Mouse (Mus musculus) layer of hippocampus, adult 9-10 months (tissue): ENCODE measurements around the gene Kirrel2.
A peak's percentile ranks its signal among the peaks of the same experiment; 100 is the strongest.

Experiments
- DNase-seq: peaks from one replicate; pipeline ENCODE4 v3.0.0; 2022; ENCODE audit warnings: low spot score

Gene Kirrel2

GRCm38 (mm10) chr7:30450241-30450640 lies 7.2 kb downstream of the Kirrel2 start:
- DNase-seq: no peak

DNA sequence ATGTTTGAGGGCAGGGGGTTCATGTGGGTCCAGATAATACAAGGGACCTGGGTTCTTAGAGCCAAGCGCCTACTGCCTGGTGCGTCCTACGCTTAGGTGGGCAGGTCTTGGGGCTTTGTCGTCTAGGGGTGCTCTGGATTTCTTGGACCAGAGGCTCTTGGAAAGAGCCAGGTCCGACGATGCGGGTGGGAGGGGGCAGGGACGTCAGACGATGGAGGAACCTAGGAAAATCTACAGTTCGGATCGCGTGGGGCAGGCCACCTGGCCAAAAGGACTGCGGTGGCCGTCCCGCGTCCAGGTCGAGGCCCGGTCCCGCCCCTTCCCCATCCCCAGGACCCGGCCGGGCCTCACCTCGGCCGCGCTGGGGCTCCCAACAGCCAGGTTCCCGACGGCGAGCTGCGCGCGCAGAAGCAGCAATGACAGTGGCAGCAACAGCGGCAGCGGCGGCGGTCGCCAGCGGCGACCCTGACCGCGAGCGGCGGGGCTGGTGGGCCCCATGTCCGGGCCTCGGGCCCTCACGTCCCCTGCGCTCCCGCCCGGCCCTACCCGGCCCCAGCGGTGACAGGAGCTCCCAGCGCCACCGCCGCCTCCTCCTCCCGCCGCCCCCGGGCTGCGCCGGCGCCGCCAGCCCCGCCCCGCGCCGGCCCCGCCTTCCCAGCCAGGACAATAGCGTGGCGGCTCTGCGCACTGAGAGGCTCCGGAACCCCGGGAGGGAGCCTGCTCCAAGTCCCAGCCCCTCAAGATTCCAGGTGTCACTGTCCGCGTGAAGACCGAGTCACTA lies 12.3 kb downstream of the Kirrel2 start, which contains the start of gene Aplp1:
Aplp1 (minus strand) TSS at position 565 of the 781 bp plus-strand sequence.
- DNase-seq: no peak

- no peak for DNase-seq
Observed at GRCm38 (mm10) chr7:30444154-30444970, 13.1 kb downstream of the Kirrel2 start.

DNA sequence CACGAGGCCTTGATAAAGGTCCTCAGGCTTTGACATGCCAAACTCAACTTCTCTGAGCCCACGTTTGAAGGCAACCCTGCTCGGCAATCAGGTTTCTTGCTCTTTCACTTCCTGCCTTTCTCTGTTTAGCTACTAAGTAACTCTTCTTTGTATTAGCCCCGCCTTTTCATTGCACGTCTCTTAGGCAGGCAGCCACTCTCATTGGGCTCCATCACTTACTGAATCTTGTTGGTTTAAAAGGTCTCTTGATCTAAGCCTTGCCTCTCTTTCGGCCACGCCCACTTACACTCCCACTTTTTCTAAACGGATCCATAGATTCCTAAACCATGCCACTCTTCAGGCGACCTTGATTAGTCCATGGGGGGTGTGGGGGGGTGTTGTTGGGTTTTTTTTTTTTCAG lies 13.8 kb downstream of the Kirrel2 start:
- no peak for DNase-seq

GRCm38 (mm10) chr7:30440697-30441096 lies 16.8 kb downstream of the Kirrel2 start:
- DNase-seq: no peak

DNA sequence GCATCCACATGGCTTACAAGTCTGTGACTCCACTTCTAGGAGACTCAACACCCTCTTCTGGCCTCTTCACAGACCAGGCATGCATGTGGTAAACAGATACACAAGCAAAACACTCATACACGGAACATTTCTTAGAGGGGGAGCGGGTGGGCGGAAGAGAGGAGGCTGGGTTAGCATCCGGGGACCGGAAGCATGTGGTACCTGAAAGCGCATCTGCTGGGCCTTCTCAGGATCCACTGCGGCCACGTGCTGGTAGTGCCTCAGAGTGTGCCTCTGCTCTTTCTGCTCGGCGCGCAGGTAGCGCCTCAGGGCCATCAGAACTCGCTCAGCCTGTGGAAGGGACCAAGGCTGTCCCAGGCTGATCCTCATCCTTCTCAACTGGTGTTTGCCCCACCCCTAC lies 17.8 kb downstream of the Kirrel2 start:
- DNase-seq: no peak

DNA sequence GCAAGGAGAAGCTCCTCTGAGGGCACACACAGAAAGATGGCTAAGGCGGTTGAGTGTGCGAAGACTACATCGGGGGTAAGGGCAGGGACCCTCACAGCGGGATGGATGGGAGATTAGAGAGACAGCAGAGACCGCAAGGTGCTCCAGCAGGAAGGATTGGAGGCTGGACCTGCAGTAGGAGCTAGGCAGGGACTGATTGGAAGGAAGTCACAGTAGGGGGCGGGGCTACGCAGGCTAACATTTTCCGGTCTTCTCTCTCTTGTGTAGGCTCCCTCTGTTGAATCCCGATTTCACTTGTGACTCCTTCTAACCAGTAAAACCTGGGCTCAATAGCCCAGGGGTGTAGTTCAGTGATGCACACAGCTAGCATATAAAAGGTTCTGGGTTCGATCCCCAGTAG lies 20.6 kb downstream of the Kirrel2 start:
- no peak for DNase-seq

- DNase-seq: no peak
Observed at GRCm38 (mm10) chr7:30435156-30435555, 22.3 kb downstream of the Kirrel2 start.

DNA sequence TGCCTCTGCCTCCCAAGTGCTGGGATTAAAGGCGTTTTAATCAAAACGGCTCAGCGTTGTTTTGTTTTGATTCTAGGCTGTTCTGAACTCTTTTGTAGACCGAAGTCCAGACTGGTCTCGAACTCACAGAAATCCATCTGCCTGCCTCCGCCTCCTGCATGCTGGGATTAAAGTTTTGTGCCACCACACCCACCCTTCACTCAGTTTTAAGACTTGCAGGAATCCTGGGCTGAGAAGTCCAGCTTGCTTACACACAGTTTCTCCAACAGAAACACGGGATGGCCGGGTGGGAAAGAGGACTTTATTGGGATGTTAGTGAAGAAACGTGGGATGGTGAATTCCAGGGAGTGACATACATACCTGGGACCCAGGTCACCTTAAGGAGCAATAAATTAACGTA lies 22.8 kb downstream of the Kirrel2 start:
- no peak for DNase-seq

- no peak for DNase-seq
Observed at GRCm38 (mm10) chr7:30434238-30434637, 23.3 kb downstream of the Kirrel2 start.

GRCm38 (mm10) chr7:30431793-30432192 lies 25.7 kb downstream of the Kirrel2 start:
- DNase-seq: peak; percentile 90

DNA sequence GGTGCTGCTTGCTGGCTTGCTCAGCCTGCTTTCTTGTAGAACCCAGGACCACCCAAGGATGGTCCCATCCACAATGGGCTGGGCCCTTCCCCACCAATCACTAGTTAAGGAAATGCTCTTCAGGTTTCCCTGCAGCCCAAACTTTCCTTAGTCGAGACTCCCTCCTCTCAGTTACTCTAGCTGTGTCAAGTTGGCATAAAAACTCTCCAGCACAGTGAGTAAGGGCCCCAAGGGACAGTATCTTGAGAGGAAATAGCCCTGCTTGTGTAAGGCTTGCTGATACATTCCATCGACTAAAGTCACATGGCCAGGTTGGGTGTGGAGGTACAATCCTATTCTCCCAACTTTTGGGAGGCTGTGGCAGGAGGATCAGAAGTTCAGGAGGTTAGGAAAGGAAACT lies 27.3 kb downstream of the Kirrel2 start:
- no peak for DNase-seq

DNA sequence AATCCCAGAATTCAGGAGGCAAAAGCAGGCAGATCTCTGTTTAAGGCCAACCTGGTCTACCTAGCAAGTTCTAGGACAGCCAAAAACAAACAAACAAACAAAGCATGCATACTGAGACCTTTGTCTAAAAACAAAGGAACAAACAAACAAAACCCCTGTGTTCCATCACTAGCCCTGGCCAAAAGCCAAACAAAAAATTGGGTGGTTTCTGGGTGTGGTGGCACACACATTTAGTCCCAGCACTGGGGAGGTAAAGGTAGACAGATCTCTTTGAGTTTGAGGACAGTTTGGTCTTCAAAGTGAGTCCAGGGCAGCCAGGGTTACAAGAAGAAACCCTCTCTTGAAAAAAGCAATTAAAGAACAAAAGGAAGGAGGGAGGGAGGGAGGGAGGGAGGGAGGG lies 28.2 kb downstream of the Kirrel2 start:
- DNase-seq: no peak

- DNase-seq: no peak
Observed at GRCm38 (mm10) chr7:30423071-30423641, 34.3 kb downstream of the Kirrel2 start.

DNA sequence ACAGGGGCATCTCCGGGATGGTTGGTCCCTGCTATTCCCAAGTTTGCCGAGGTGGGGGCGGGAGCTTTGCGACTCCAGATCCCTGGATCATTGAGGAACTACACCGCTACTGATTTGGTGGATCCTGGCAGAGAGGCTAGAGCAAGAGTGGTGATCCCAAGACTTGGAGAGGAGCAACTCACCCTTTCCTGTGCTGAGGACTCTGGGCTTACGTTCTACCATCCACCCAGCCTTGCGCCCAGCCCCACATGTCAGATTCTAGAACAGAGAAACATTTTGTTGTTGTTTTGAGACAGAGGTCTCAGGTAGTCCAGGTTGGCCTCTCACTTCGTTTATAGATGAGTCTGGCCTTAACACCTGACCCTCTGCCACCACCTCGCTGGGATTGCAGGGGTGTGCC lies 34.9 kb downstream of the Kirrel2 start:
- no peak for DNase-seq

DNA sequence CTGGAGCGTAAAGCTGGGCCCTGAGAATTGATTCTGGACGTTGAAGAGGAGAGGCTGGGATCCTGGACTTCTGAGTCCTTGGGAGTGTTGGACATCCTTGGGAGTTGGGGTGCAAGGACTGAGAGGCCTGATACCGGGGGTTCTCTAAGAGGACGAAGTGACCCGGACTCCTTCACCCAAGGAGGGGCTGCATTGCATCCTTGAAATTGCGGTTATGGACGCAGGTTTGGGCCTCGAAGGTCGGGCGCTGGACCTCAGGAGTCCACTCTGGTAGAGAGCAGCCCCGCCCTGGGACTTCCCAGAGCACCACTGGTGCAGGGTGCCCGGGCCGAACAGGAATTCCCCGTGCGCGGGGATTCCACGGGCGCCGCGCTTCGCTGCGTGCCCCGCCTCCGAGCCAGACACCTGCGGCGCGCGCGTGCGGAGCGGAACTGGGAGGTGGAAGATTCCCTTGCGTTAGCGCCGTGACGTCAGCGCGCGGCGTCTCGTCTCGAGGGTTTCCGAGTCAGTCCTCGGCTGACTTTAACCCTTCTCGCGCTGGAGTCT lies 35.5 kb downstream of the Kirrel2 start:
- peak; percentile 59 for DNase-seq

- no peak for DNase-seq
Observed at GRCm38 (mm10) chr7:30421175-30421889, 36.2 kb downstream of the Kirrel2 start, which contains the start of gene Nfkbid. Nfkbid (plus strand) TSS chr7:30421732.

DNA sequence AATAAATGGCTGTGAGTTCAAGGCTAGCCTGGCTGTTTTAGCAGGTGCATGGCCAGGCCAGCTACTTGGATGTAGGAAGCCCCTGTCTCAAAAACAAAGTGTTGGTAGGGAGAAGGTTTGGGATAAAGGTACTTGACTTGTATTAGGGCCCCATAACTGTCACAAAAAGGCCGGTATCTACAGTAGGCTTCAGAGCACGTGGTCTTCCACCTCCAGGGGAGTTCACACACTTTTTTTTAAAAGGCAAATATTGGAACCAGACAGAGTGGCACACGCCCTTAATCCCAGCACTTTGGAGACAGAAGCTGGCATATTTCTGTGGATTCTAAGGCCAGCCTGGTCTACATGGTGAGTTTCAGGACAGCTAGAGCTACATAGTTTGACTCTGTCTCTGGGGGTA lies 36.8 kb downstream of the Kirrel2 start:
- no peak for DNase-seq

- no peak for DNase-seq
Observed at GRCm38 (mm10) chr7:30419561-30420499, 37.7 kb downstream of the Kirrel2 start, which contains the start of gene Hcst. Hcst (minus strand) TSS chr7:30419854.

- no peak for DNase-seq
Observed at GRCm38 (mm10) chr7:30417856-30418255, 39.6 kb downstream of the Kirrel2 start.

- no peak for DNase-seq
Observed at GRCm38 (mm10) chr7:30413596-30413995, 43.9 kb downstream of the Kirrel2 start, which contains the start of gene Tyrobp. Tyrobp (plus strand) TSS chr7:30413760.
